Mouse (Mus musculus) common myeloid progenitor, adult 5-6 weeks (primary cell): ENCODE data around the gene Bpi. TPM values are rescaled to one million over a fixed set of nuclear protein-coding genes. Genes with fewer than 3 reads are reported as not detected.

Experiments
- total RNA-seq: library from RNA; stranded (forward); fragments of 200-1000, 187-1606 nt; gene quantifications from 2 replicates; pipeline ENCODE4 v1.2.3, GENCODE M21; 2017

Bpi gene
- total RNA-seq, 1 experiment from 2014 or later: not detected

Other genes starting within 250 kb of the Bpi start
- gene Tti1, start 229.7 kb upstream of the Bpi start, total RNA-seq: 23.9 and 32.5 TPM in 2 replicates
- 21.8 and 35.6 TPM in 2 replicates for gene Rprd1b, start 229.6 kb upstream of the Bpi start, total RNA-seq
- gene Tgm2, start 111.7 kb upstream of the Bpi start, total RNA-seq: 3.8 and 5.4 TPM in 2 replicates
- not detected in 2 replicates for gene D630003M21Rik, start 28.9 kb upstream of the Bpi start, total RNA-seq
- 34.2 and 47.6 TPM in 2 replicates for gene Lbp, start 48.4 kb downstream of the Bpi start, total RNA-seq
- not detected in 2 replicates for gene Snhg11, start 117.5 kb downstream of the Bpi start, total RNA-seq
- 34.1 and 35.7 TPM in 2 replicates for gene Ralgapb, start 151.8 kb downstream of the Bpi start, total RNA-seq
- not detected in 2 replicates for gene Adig, start 244.5 kb downstream of the Bpi start, total RNA-seq